Mouse (Mus musculus): ENCODE data around the gene Ccdc184. TPM values are rescaled to one million over a fixed set of nuclear protein-coding genes. Genes with fewer than 3 reads are reported as not detected.

The Ccdc184 gene
- polyA plus RNA-seq (2016; fragmentation: Nextera tagmentation; extraction: Ambion mirVana): 23.3 and 23.4 TPM in 2 replicates

- WGBS: 2% methylated on average over 17 of the region's 18 CpGs
- H3K27me3 ChIP-seq: peaks cover 49% of the 10 kb centered on the region
- ATAC-seq (ENCODE audit: low FRiP score, low read depth): peak; percentile 78
Observed at GRCm38 (mm10) chr15:98166963-98167644, at the start of gene Ccdc184. Ccdc184 (plus strand) TSS chr15:98167158.

GRCm38 (mm10) chr15:98119363-98119762 is 47.6 kb upstream of the Ccdc184 start:
- no peak for ATAC-seq (ENCODE audit: low FRiP score, low read depth)
- no peak overlapping the region for H3K4me3 ChIP-seq
- H3K4me2 ChIP-seq (replicated peaks): no peak overlapping the region
- H3K36me3 ChIP-seq: peaks cover 79% of the 10 kb centered on the region
- no peaks in the 10 kb centered on the region for H3K27me3 ChIP-seq
- H3K9me3 ChIP-seq: no peaks in the 10 kb centered on the region
- H3K9ac ChIP-seq (replicated peaks): no peak overlapping the region
- 90% methylated on average over 12 of the region's 12 CpGs for WGBS
- H3K4me1 ChIP-seq: no peaks in the 10 kb centered on the region
- H3K27ac ChIP-seq (replicated peaks): no peak overlapping the region

More at GRCm38 (mm10) chr15:98166963-98167644, at the start of gene Ccdc184:
- Histone ChIP-seq H3K36me3 (no peaks in the 10 kb centered on the region), H3K9me3 (no peaks in the 10 kb centered on the region), H3K9ac (replicated peaks) (peak within 1 kb of the TSS; percentile 61), H3K27ac (replicated peaks) (peak within 1 kb of the TSS; percentile 94), H3K4me2 (replicated peaks) (peak within 1 kb of the TSS; percentile 67), H3K4me3 (peak within 1 kb of the TSS; percentile 57), H3K4me1 (peaks cover 31% of the 10 kb centered on the region)

- Histone ChIP-seq H3K27ac (replicated peaks) (no peak overlapping the region), H3K9ac (replicated peaks) (no peak overlapping the region), H3K4me1 (no peaks in the 10 kb centered on the region), H3K9me3 (no peaks in the 10 kb centered on the region), H3K4me3 (no peak overlapping the region), H3K4me2 (replicated peaks) (no peak overlapping the region), H3K27me3 (no peaks in the 10 kb centered on the region), H3K36me3 (peaks cover 70% of the 10 kb centered on the region)
- 92% methylated on average over 20 of the region's 20 CpGs for WGBS
- no peak for ATAC-seq (ENCODE audit: low FRiP score, low read depth)
Observed at GRCm38 (mm10) chr15:98120831-98121230, 46.1 kb upstream of the Ccdc184 start.

- H3K27ac ChIP-seq (replicated peaks): no peak overlapping the region
- H3K4me2 ChIP-seq (replicated peaks): no peak overlapping the region
- 95% methylated on average over 4 of the region's 4 CpGs for WGBS
- no peaks in the 10 kb centered on the region for H3K4me1 ChIP-seq
- H3K4me3 ChIP-seq: no peak overlapping the region
- no peaks in the 10 kb centered on the region for H3K27me3 ChIP-seq
- no peak for ATAC-seq (ENCODE audit: low FRiP score, low read depth)
- no peaks in the 10 kb centered on the region; the same call in 1 of the 2 replicates for H3K9me3 ChIP-seq
- peaks cover 88% of the 10 kb centered on the region for H3K36me3 ChIP-seq
- no peak overlapping the region for H3K9ac ChIP-seq (replicated peaks)
Observed at GRCm38 (mm10) chr15:98131001-98131400, 36.0 kb upstream of the Ccdc184 start.

GRCm38 (mm10) chr15:98131451-98131850 is 35.5 kb upstream of the Ccdc184 start:
- WGBS: 96% methylated on average over 7 of the region's 7 CpGs
- no peaks in the 10 kb centered on the region; the same call in 1 of the 2 replicates for H3K9me3 ChIP-seq
- no peak overlapping the region for H3K4me2 ChIP-seq (replicated peaks)
- H3K4me3 ChIP-seq: no peak overlapping the region
- H3K36me3 ChIP-seq: peaks cover 88% of the 10 kb centered on the region
- no peak for ATAC-seq (ENCODE audit: low FRiP score, low read depth)
- H3K9ac ChIP-seq (replicated peaks): no peak overlapping the region
- H3K27me3 ChIP-seq: no peaks in the 10 kb centered on the region
- H3K4me1 ChIP-seq: no peaks in the 10 kb centered on the region
- H3K27ac ChIP-seq (replicated peaks): no peak overlapping the region

GRCm38 (mm10) chr15:98131942-98132655 is 34.9 kb upstream of the Ccdc184 start:
- Histone ChIP-seq H3K9me3 (no peaks in the 10 kb centered on the region; the same call in 1 of the 2 replicates), H3K27me3 (no peaks in the 10 kb centered on the region), H3K27ac (replicated peaks) (no peak overlapping the region), H3K4me1 (no peaks in the 10 kb centered on the region), H3K9ac (replicated peaks) (no peak overlapping the region), H3K4me3 (no peak overlapping the region), H3K36me3 (peaks cover 90% of the 10 kb centered on the region), H3K4me2 (replicated peaks) (no peak overlapping the region)
- 91% methylated on average over 15 of the region's 15 CpGs for whole genome bisulfite sequencing
- ATAC-seq (ENCODE audit: low FRiP score, low read depth): no peak

- H3K27me3 ChIP-seq: no peaks in the 10 kb centered on the region
- WGBS: 88% methylated on average over 3 of the region's 3 CpGs
- no peak overlapping the region for H3K4me2 ChIP-seq (replicated peaks)
- no peak overlapping the region for H3K4me3 ChIP-seq
- no peaks in the 10 kb centered on the region for H3K4me1 ChIP-seq
- no peaks in the 10 kb centered on the region; the same call in 1 of the 2 replicates for H3K9me3 ChIP-seq
- no peak overlapping the region for H3K9ac ChIP-seq (replicated peaks)
- ATAC-seq (ENCODE audit: low FRiP score, low read depth): no peak
- peaks cover 92% of the 10 kb centered on the region for H3K36me3 ChIP-seq
- H3K27ac ChIP-seq (replicated peaks): no peak overlapping the region
Observed at GRCm38 (mm10) chr15:98133471-98133870, 33.5 kb upstream of the Ccdc184 start.

- no peak for ATAC-seq (ENCODE audit: low FRiP score, low read depth)
- no peaks in the 10 kb centered on the region; the same call in 1 of the 2 replicates for H3K9me3 ChIP-seq
- no peak overlapping the region for H3K4me2 ChIP-seq (replicated peaks)
- WGBS: 96% methylated on average over 4 of the region's 4 CpGs
- H3K4me1 ChIP-seq: no peaks in the 10 kb centered on the region
- H3K9ac ChIP-seq (replicated peaks): no peak overlapping the region
- H3K4me3 ChIP-seq: no peak overlapping the region
- peaks cover 94% of the 10 kb centered on the region for H3K36me3 ChIP-seq
- no peaks in the 10 kb centered on the region for H3K27me3 ChIP-seq
- H3K27ac ChIP-seq (replicated peaks): no peak overlapping the region
Observed at GRCm38 (mm10) chr15:98134034-98134433, 32.9 kb upstream of the Ccdc184 start.

- no peaks in the 10 kb centered on the region for H3K4me1 ChIP-seq
- ATAC-seq (ENCODE audit: low FRiP score, low read depth): no peak
- peaks cover 91% of the 10 kb centered on the region for H3K36me3 ChIP-seq
- no peaks in the 10 kb centered on the region; the same call in 1 of the 2 replicates for H3K9me3 ChIP-seq
- H3K9ac ChIP-seq (replicated peaks): no peak overlapping the region
- no peak overlapping the region for H3K27ac ChIP-seq (replicated peaks)
- no peak overlapping the region for H3K4me2 ChIP-seq (replicated peaks)
- H3K27me3 ChIP-seq: no peaks in the 10 kb centered on the region
- 75% methylated on average over 3 of the region's 3 CpGs for WGBS
- no peak overlapping the region for H3K4me3 ChIP-seq
Observed at GRCm38 (mm10) chr15:98134666-98135065, 32.3 kb upstream of the Ccdc184 start.

- Histone ChIP-seq H3K9me3 (no peaks in the 10 kb centered on the region; the same call in 1 of the 2 replicates), H3K4me2 (replicated peaks) (no peak overlapping the region), H3K27ac (replicated peaks) (no peak overlapping the region), H3K27me3 (no peaks in the 10 kb centered on the region), H3K9ac (replicated peaks) (no peak overlapping the region), H3K4me3 (no peak overlapping the region), H3K36me3 (peaks cover 91% of the 10 kb centered on the region), H3K4me1 (no peaks in the 10 kb centered on the region)
- 96% methylated on average over 13 of the region's 13 CpGs for WGBS
- ATAC-seq (ENCODE audit: low FRiP score, low read depth): no peak
Observed at GRCm38 (mm10) chr15:98135671-98136070, 31.3 kb upstream of the Ccdc184 start.

GRCm38 (mm10) chr15:98136871-98137270 is 30.1 kb upstream of the Ccdc184 start:
- ATAC-seq (ENCODE audit: low FRiP score, low read depth): no peak
- no peak overlapping the region for H3K4me3 ChIP-seq
- no peaks in the 10 kb centered on the region for H3K27me3 ChIP-seq
- H3K4me1 ChIP-seq: no peaks in the 10 kb centered on the region
- H3K9ac ChIP-seq (replicated peaks): no peak overlapping the region
- H3K4me2 ChIP-seq (replicated peaks): no peak overlapping the region
- no peaks in the 10 kb centered on the region; the same call in 1 of the 2 replicates for H3K9me3 ChIP-seq
- 93% methylated on average over 9 of the region's 9 CpGs for WGBS
- no peak overlapping the region for H3K27ac ChIP-seq (replicated peaks)
- peaks cover 89% of the 10 kb centered on the region for H3K36me3 ChIP-seq

GRCm38 (mm10) chr15:98139763-98140162 is 27.2 kb upstream of the Ccdc184 start:
- no peaks in the 10 kb centered on the region for H3K27me3 ChIP-seq
- peaks cover 69% of the 10 kb centered on the region for H3K36me3 ChIP-seq
- peaks cover 7% of the 10 kb centered on the region for H3K4me1 ChIP-seq
- 86% methylated on average over 7 of the region's 7 CpGs for WGBS
- no peak overlapping the region for H3K27ac ChIP-seq (replicated peaks)
- H3K4me3 ChIP-seq: no peak overlapping the region
- no peak for ATAC-seq (ENCODE audit: low FRiP score, low read depth)
- no peak overlapping the region for H3K4me2 ChIP-seq (replicated peaks)
- no peak overlapping the region for H3K9ac ChIP-seq (replicated peaks)
- no peaks in the 10 kb centered on the region for H3K9me3 ChIP-seq
